In genomic region chr5:118359646-118360373, GRCm38 (mm10) we compare ENCODE assay signal across 10 mouse cellular contexts.
DNase-seq lines count a peak whose midpoint lies in the region; ATAC-seq lines count a peak whose summit lies in the region.
"Had no signal": no experiment of that assay in that cellular context is flagged by ENCODE, and none has a peak within 500 bp of the region (broad histone marks: within the 10 kb centered on the region; RNA-seq: fewer than 3 reads in every experiment).

No protein-coding gene starts in this region.

- intact Hi-C loops in heart, postnatal 25 days (cut with DNase I): no loop called here

- peaks cover 16% of the 10 kb centered on the region; the same call in 1 of the 2 replicates for H3K27me3 ChIP-seq in heart, embryonic 13.5 days (replicated peaks)

- no peak overlapping the region for H3K27ac ChIP-seq in heart, embryonic 13.5 days (replicated peaks)

- peak overlapping the region; percentile 7; the same call in 1 of the 2 replicates for H3K4me2 ChIP-seq in heart, embryonic 13.5 days

- WGBS in heart, embryonic 13.5 days: 50% methylated on average over 13 of the region's 13 CpGs

- no peak overlapping the region for H3K4me3 ChIP-seq in heart, embryonic 13.5 days
- H3K4me3 ChIP-seq: erythroblast, embryonic 14.5 days had no signal

- H3K4me1 ChIP-seq in heart, embryonic 13.5 days: peaks cover 29% of the 10 kb centered on the region

- 0 out of 2 replicates have a peak overlapping the region, but pooled peaks have one; percentile 14 for H3K9ac ChIP-seq in heart, embryonic 13.5 days

- no peaks in the 10 kb centered on the region for H3K9me3 ChIP-seq in heart, embryonic 13.5 days

- no peak for ATAC-seq in heart, embryonic 13.5 days (ENCODE audit: extremely low read depth, insufficient number of reproducible peaks, low FRiP score, low TSS enrichment)
- peak; percentile 75 to 78 for ATAC-seq in hematopoietic stem cell, adult 5-6 weeks (replicated peaks in 1 of 2; ENCODE audit: insufficient read depth in 1 of 2, low FRiP score in 2 of 2, low TSS enrichment in 1 of 2, low read depth in 1 of 2, poor library complexity in 2 of 2, severe bottlenecking in 2 of 2)
- ATAC-seq: midbrain, embryonic 16.5 days had no signal

- no peaks in the 10 kb centered on the region for H3K36me3 ChIP-seq in heart, embryonic 13.5 days

- DNase-seq in heart, postnatal 25 days (ENCODE audit: low spot score): no peak
- DNase-seq in CD4-positive helper T cell, adult 2 months (ENCODE audit: low read depth, low spot score): peak; percentile 87
- peak; percentile 53 to 66 for DNase-seq in natural killer cell, adult 2 months (ENCODE audit: low spot score in 2 of 2)
- no peak for DNase-seq in Muller cell, postnatal 12 days (ENCODE audit: inconsistent ontology term)
- DNase-seq in ovary, adult 18-20 months (ENCODE audit: low spot score): no peak
- DNase-seq in frontal cortex, postnatal 10 days (ENCODE audit: low spot score in 2 of 2): no peak

Comparison
In these comparisons a context has a peak if more than half of its experiments do, and no peak if none do; other contexts are left out.
1. DNase-seq: peak in CD4-positive helper T cell, adult 2 months (single experiment) and natural killer cell, adult 2 months (2 of 2); none in heart, postnatal 25 days (single experiment), Muller cell, postnatal 12 days (single experiment), ovary, adult 18-20 months (single experiment) and frontal cortex, postnatal 10 days (0 of 2).